Mouse (Mus musculus) testis, postnatal 10 days (tissue): ENCODE measurements around the gene Psma6.
"Not testable (repeated sequence)": the region's sequence is repeated elsewhere in the genome, so short reads cannot be mapped to it uniquely, and the experiment has no call there.

Experiments
- DNase-seq: peaks from one replicate; pipeline ENCODE4 v3.0.0; 2021; ENCODE audit warnings: low spot score

The Psma6 gene

GRCm38 (mm10) chr12:55392733-55393577 is 8.9 kb downstream of the Psma6 start:
- no peak for DNase-seq

GRCm38 (mm10) chr12:55395601-55396000 is 11.6 kb downstream of the Psma6 start:
- DNase-seq = not testable (repeated sequence)

- no peak for DNase-seq
These were observed 12.5 kb downstream of the Psma6 start for GRCm38 (mm10) chr12:55396536-55396935.

- DNase-seq = no peak
These were observed 13.7 kb downstream of the Psma6 start for GRCm38 (mm10) chr12:55397544-55398239.

GRCm38 (mm10) chr12:55398240-55399127 is 14.5 kb downstream of the Psma6 start:
- peak; percentile 91 for DNase-seq

GRCm38 (mm10) chr12:55399128-55399677 is 15.2 kb downstream of the Psma6 start:
- DNase-seq = no peak

GRCm38 (mm10) chr12:55407888-55408287 is 23.9 kb downstream of the Psma6 start:
- no peak for DNase-seq

GRCm38 (mm10) chr12:55415255-55415654 is 31.2 kb downstream of the Psma6 start:
- no peak for DNase-seq

GRCm38 (mm10) chr12:55415762-55416161 is 31.7 kb downstream of the Psma6 start:
- no peak for DNase-seq

- DNase-seq = no peak
These were observed 36.2 kb downstream of the Psma6 start for GRCm38 (mm10) chr12:55420220-55420619.

- DNase-seq = no peak
These were observed 38.0 kb downstream of the Psma6 start for GRCm38 (mm10) chr12:55422057-55422456.

GRCm38 (mm10) chr12:55426300-55426699 is 42.3 kb downstream of the Psma6 start:
- DNase-seq = no peak

GRCm38 (mm10) chr12:55429201-55429600 is 45.2 kb downstream of the Psma6 start:
- no peak for DNase-seq

- no peak for DNase-seq
These were observed 45.9 kb downstream of the Psma6 start for GRCm38 (mm10) chr12:55429956-55430355.

GRCm38 (mm10) chr12:55432284-55432919 is 48.4 kb downstream of the Psma6 start:
- no peak for DNase-seq

- no peak for DNase-seq
These were observed 48.9 kb downstream of the Psma6 start for GRCm38 (mm10) chr12:55432920-55433284.

- no peak for DNase-seq
These were observed 49.9 kb downstream of the Psma6 start for GRCm38 (mm10) chr12:55433802-55434435.

GRCm38 (mm10) chr12:55435080-55435479 is 51.1 kb downstream of the Psma6 start:
- DNase-seq = no peak

GRCm38 (mm10) chr12:55437122-55437826 is 53.3 kb downstream of the Psma6 start:
- DNase-seq = no peak

- no peak for DNase-seq
These were observed 54.0 kb downstream of the Psma6 start for GRCm38 (mm10) chr12:55438058-55438457.
